Mouse (Mus musculus) heart, postnatal 25 days (tissue): ENCODE data around the gene Adamts6. TPM values are rescaled to one million over a fixed set of nuclear protein-coding genes. Genes with fewer than 3 reads are reported as not detected.

ENCODE experiments used
- total RNA-seq, 2 experiments: library from RNA; stranded (reverse); gene quantifications; 2 replicates each; pipeline ENCODE4 v1.2.3; 2021

Adamts6 gene
- total RNA-seq, 2 experiments from 2014 or later, result 3.5 to 3.8 TPM

Other genes starting within 250 kb of the Adamts6 start
- gene Nln, start 178.2 kb upstream of the Adamts6 start, total RNA-seq, result 10 to 100 TPM; 11.2 to 11.6 TPM
- gene Sgtb, start 178.1 kb upstream of the Adamts6 start, total RNA-seq, result 1 to 10 TPM in 1 of 2 experiments, under 1 TPM in 1; 0.75 to 1.6 TPM
- gene Trappc13, start 109.4 kb upstream of the Adamts6 start, total RNA-seq, result 10 to 100 TPM; 32.4 to 34.0 TPM
- 10 to 100 TPM; 19.5 to 22.2 TPM for gene Trim23, start 109.0 kb upstream of the Adamts6 start, total RNA-seq
- under 1 TPM; 0.22 to 0.57 TPM for gene Cenpk, start 59.2 kb upstream of the Adamts6 start, total RNA-seq
- 1 to 10 TPM; 5.9 to 6.1 TPM for gene Ppwd1, start 59.0 kb upstream of the Adamts6 start, total RNA-seq